Mouse (Mus musculus) limb, embryonic 13.5 days (tissue): ENCODE results near the gene Sema3c. TPM values are rescaled to one million over a fixed set of nuclear protein-coding genes. Genes with fewer than 3 reads are reported as not detected.

Experiments used
- ATAC-seq: fragments of 200-750 bp; cut with Nextera tagmentation; 2 replicates; pipeline ENCODE4 v1.8.0; 2017; ENCODE audit warnings: low read depth, moderate number of reproducible peaks, moderate TSS enrichment; ENCODE audit not compliant: low FRiP score
- H3K27ac ChIP-seq: fragments of 300-500 bp; sonication (generic); 2 replicates; pipeline ENCODE4 v1.5.1; 2015; ENCODE audit warnings: inconsistent platforms, mild to moderate bottlenecking, moderate library complexity
- H3K27me3 ChIP-seq: fragments of 300-500 bp; sonication (generic); 2 replicates; pipeline ENCODE4 v1.6.1; 2015; ENCODE audit warnings: mild to moderate bottlenecking, inconsistent platforms
- H3K36me3 ChIP-seq: fragments of 300-500 bp; sonication (generic); 2 replicates; pipeline ENCODE4 v1.6.1; 2015; ENCODE audit warnings: inconsistent platforms, mild to moderate bottlenecking, moderate library complexity
- H3K4me1 ChIP-seq: fragments of 300-500 bp; sonication (generic); 2 replicates; pipeline ENCODE4 v1.6.1; 2015; ENCODE audit warnings: inconsistent platforms
- H3K4me2 ChIP-seq: fragments of 300-500 bp; sonication (generic); replicated peaks from 2 replicates; pipeline ENCODE4 v1.6.1; 2015; ENCODE audit warnings: inconsistent platforms, mild to moderate bottlenecking, moderate library complexity
- H3K4me3 ChIP-seq: fragments of 300-500 bp; sonication (generic); 2 replicates; pipeline ENCODE4 v1.5.1; 2015; ENCODE audit warnings: moderate library complexity, mild to moderate bottlenecking, inconsistent platforms
- H3K9ac ChIP-seq: fragments of 300-500 bp; sonication (generic); 2 replicates; pipeline ENCODE4 v1.6.1; 2015; ENCODE audit warnings: mild to moderate bottlenecking, inconsistent platforms
- H3K9me3 ChIP-seq: fragments of 300-500 bp; sonication (generic); 2 replicates; pipeline ENCODE4 v1.6.1; 2016; ENCODE audit warnings: inconsistent platforms
- WGBS: fragments of 180-500 bp; shearing (Covaris S2); methylation state at CpG from one replicate; pipeline ENCODE4 v1.1.7; 2015; 5-methylcytosine and 5-hydroxymethylcytosine counted together
- polyA plus RNA-seq: library from polyadenylated mRNA; unstranded; fragments of >200 nt; fragmentation: Nextera tagmentation; extraction: Ambion mirVana; gene quantifications from 2 replicates; pipeline ENCODE4 v1.2.1, GENCODE M21; 2015

Gene Sema3c
- polyA plus RNA-seq, 1 experiment from 2014 or later = 59.3 TPM

GRCm38 (mm10) chr5:17584299-17584945 lies 10.3 kb downstream of the Sema3c start:
- Histone ChIP-seq H3K36me3 (no peaks in the 10 kb centered on the region), H3K27me3 (no peaks in the 10 kb centered on the region), H3K9ac (no peak overlapping the region), H3K27ac (no peak overlapping the region), H3K9me3 (no peaks in the 10 kb centered on the region), H3K4me1 (peaks cover 11% of the 10 kb centered on the region; the same call in 1 of the 2 replicates), H3K4me3 (no peak overlapping the region), H3K4me2 (no peak overlapping the region)
- 52% methylated on average over 2 of the region's 2 CpGs for WGBS
- no peak for ATAC-seq

- Histone ChIP-seq H3K4me1 (peaks cover 11% of the 10 kb centered on the region; the same call in 1 of the 2 replicates), H3K9ac (no peak overlapping the region), H3K4me2 (no peak overlapping the region), H3K36me3 (no peaks in the 10 kb centered on the region), H3K27me3 (no peaks in the 10 kb centered on the region), H3K4me3 (no peak overlapping the region), H3K27ac (no peak overlapping the region), H3K9me3 (no peaks in the 10 kb centered on the region)
- ATAC-seq = no peak
- 37% methylated on average over 2 of the region's 2 CpGs for WGBS
These were observed 12.6 kb downstream of the Sema3c start for GRCm38 (mm10) chr5:17586518-17587210.

GRCm38 (mm10) chr5:17591908-17592307 lies 17.8 kb downstream of the Sema3c start:
- H3K9me3 ChIP-seq = no peaks in the 10 kb centered on the region
- H3K36me3 ChIP-seq = no peaks in the 10 kb centered on the region
- no peak overlapping the region for H3K4me3 ChIP-seq
- H3K27ac ChIP-seq = no peak overlapping the region
- H3K27me3 ChIP-seq = no peaks in the 10 kb centered on the region
- ATAC-seq = no peak
- H3K4me1 ChIP-seq = peaks cover under 1% of the 10 kb centered on the region; the same call in 1 of the 2 replicates
- H3K9ac ChIP-seq = no peak overlapping the region
- H3K4me2 ChIP-seq = no peak overlapping the region
- WGBS = 93% methylated on average over 3 of the region's 3 CpGs

- Histone ChIP-seq H3K4me1 (peaks cover 6% of the 10 kb centered on the region; the same call in 1 of the 2 replicates), H3K36me3 (no peaks in the 10 kb centered on the region), H3K9me3 (no peaks in the 10 kb centered on the region), H3K9ac (no peak overlapping the region), H3K4me3 (no peak overlapping the region), H3K27ac (no peak overlapping the region), H3K4me2 (no peak overlapping the region), H3K27me3 (no peaks in the 10 kb centered on the region)
- no peak for ATAC-seq
- WGBS = 22% methylated on average over 4 of the region's 4 CpGs
These were observed 27.6 kb downstream of the Sema3c start for GRCm38 (mm10) chr5:17601700-17602099.

- Histone ChIP-seq H3K4me2 (no peak overlapping the region), H3K27ac (peak overlapping the region; percentile 63; the same call in 1 of the 2 replicates), H3K9me3 (no peaks in the 10 kb centered on the region), H3K4me1 (peaks cover 28% of the 10 kb centered on the region), H3K4me3 (no peak overlapping the region), H3K9ac (no peak overlapping the region), H3K36me3 (no peaks in the 10 kb centered on the region), H3K27me3 (no peaks in the 10 kb centered on the region)
- ATAC-seq = peak; percentile 57; the same call in 1 of the 2 replicates
- 34% methylated on average over 2 of the region's 2 CpGs for WGBS
These were observed 46.5 kb downstream of the Sema3c start for GRCm38 (mm10) chr5:17620619-17621018.

GRCm38 (mm10) chr5:17622564-17622963 lies 48.5 kb downstream of the Sema3c start:
- Histone ChIP-seq H3K27ac (no peak overlapping the region), H3K27me3 (no peaks in the 10 kb centered on the region), H3K9me3 (no peaks in the 10 kb centered on the region), H3K4me3 (no peak overlapping the region), H3K9ac (no peak overlapping the region), H3K4me2 (no peak overlapping the region), H3K36me3 (no peaks in the 10 kb centered on the region), H3K4me1 (peaks cover 24% of the 10 kb centered on the region)
- WGBS = 86% methylated on average over 2 of the region's 2 CpGs
- no peak for ATAC-seq

- no peak overlapping the region for H3K9ac ChIP-seq
- WGBS = 30% methylated on average over 1 of the region's 1 CpGs
- no peaks in the 10 kb centered on the region for H3K9me3 ChIP-seq
- H3K4me3 ChIP-seq = no peak overlapping the region
- H3K27ac ChIP-seq = no peak overlapping the region; the same call in 1 of the 2 replicates
- no peak for ATAC-seq
- H3K27me3 ChIP-seq = no peaks in the 10 kb centered on the region
- H3K4me2 ChIP-seq = no peak overlapping the region
- peaks cover 7% of the 10 kb centered on the region for H3K4me1 ChIP-seq
- H3K36me3 ChIP-seq = no peaks in the 10 kb centered on the region
These were observed 54.5 kb downstream of the Sema3c start for GRCm38 (mm10) chr5:17628606-17629005.

GRCm38 (mm10) chr5:17629599-17629998 lies 55.5 kb downstream of the Sema3c start:
- no peak; the same call in 1 of the 2 replicates for ATAC-seq
- no peak overlapping the region for H3K4me2 ChIP-seq
- 4% methylated on average over 3 of the region's 3 CpGs for WGBS

GRCm38 (mm10) chr5:17639519-17639918 lies 65.4 kb downstream of the Sema3c start:
- H3K27ac ChIP-seq = no peak overlapping the region; the same call in 1 of the 2 replicates
- WGBS = 73% methylated on average over 3 of the region's 3 CpGs

More at GRCm38 (mm10) chr5:17629599-17629998, 55.5 kb downstream of the Sema3c start:
- Histone ChIP-seq H3K4me3 (no peak overlapping the region), H3K9me3 (no peaks in the 10 kb centered on the region), H3K27ac (no peak overlapping the region), H3K4me1 (peaks cover 5% of the 10 kb centered on the region), H3K27me3 (no peaks in the 10 kb centered on the region), H3K9ac (no peak overlapping the region), H3K36me3 (no peaks in the 10 kb centered on the region)

GRCm38 (mm10) chr5:17647643-17648226 lies 73.7 kb downstream of the Sema3c start:
- Histone ChIP-seq H3K4me1 (peaks cover 22% of the 10 kb centered on the region), H3K9me3 (no peaks in the 10 kb centered on the region), H3K27me3 (no peaks in the 10 kb centered on the region), H3K36me3 (no peaks in the 10 kb centered on the region), H3K4me3 (no peak overlapping the region), H3K4me2 (0 out of 2 replicates have a peak overlapping the region, but pooled peaks have one; percentile 1), H3K9ac (no peak overlapping the region), H3K27ac (peak overlapping the region; percentile 86)
- peak; percentile 76; the same call in 1 of the 2 replicates for ATAC-seq
- 38% methylated on average over 7 of the region's 7 CpGs for WGBS

More at GRCm38 (mm10) chr5:17639519-17639918, 65.4 kb downstream of the Sema3c start:
- no peak; the same call in 1 of the 2 replicates for ATAC-seq
- H3K4me3 ChIP-seq = no peak overlapping the region
- no peaks in the 10 kb centered on the region for H3K9me3 ChIP-seq
- no peaks in the 10 kb centered on the region for H3K27me3 ChIP-seq
- H3K4me2 ChIP-seq = no peak overlapping the region
- H3K36me3 ChIP-seq = no peaks in the 10 kb centered on the region
- peaks cover 14% of the 10 kb centered on the region for H3K4me1 ChIP-seq
- H3K9ac ChIP-seq = no peak overlapping the region

GRCm38 (mm10) chr5:17648865-17649542 lies 74.9 kb downstream of the Sema3c start:
- Histone ChIP-seq H3K4me1 (peaks cover 22% of the 10 kb centered on the region), H3K36me3 (no peaks in the 10 kb centered on the region), H3K27me3 (no peaks in the 10 kb centered on the region), H3K27ac (peak overlapping the region; percentile 86; the same call in 1 of the 2 replicates), H3K9ac (no peak overlapping the region), H3K4me3 (no peak overlapping the region), H3K4me2 (no peak overlapping the region), H3K9me3 (no peaks in the 10 kb centered on the region)
- 2% methylated on average over 1 of the region's 1 CpGs for WGBS
- no peak for ATAC-seq
